Mouse (Mus musculus): ENCODE results near the gene Ndufb10. TPM values are rescaled to one million over a fixed set of nuclear protein-coding genes. Genes with fewer than 3 reads are reported as not detected.

Ndufb10 gene
- polyA plus RNA-seq, 1 experiment from 2014 or later, result 217 TPM

DNA sequence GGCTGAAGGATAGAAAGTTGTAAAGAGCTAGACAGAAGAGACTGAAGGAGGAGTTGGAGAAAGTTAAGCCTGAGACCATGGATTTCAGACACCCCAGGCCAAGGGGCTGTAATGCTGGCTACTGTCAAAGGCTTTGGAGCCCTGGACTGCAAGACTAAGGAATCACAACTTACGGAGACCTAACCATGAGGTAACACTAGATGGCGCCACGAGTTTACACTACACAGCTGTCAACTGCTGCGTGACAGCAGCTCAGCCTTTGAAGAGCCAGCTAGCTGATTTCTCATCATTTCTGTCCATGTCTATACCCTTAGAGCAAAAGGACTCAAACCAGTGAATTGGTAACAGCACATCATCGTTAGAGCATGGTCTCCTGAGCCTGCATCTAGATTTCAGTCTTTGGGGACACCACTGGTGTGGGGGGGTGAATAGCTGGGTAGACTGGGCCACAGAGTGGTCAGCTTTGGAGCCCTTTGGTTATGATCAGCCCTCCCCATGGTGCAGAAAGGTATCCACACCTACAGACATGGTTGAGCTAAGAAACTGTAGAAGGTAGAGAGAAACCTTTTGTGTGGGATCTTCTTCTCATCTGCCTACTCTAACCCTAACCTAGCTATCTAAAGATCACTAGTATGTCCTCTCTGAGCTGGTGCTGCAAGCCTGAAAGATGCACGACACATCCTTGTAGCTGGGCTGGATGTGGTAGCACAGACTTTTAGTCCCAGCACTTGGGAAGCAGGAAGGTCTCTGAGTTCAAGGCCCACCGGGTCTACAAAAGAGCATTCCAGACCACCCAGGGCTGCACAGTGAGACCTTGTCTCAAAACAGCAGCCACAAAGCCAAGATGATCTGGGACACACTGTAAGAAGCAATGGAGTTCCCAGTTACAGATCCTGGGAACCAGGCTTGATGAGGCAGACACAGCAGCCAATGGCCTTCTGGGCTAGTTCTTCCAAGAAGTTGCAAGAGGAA, 21.5 kb upstream of the Ndufb10 start:
- no peak overlapping the region for H3K27ac ChIP-seq
- H3K9me3 ChIP-seq, result no peaks in the 10 kb centered on the region
- 22% methylated on average over 7 of the region's 7 CpGs for WGBS

DNA sequence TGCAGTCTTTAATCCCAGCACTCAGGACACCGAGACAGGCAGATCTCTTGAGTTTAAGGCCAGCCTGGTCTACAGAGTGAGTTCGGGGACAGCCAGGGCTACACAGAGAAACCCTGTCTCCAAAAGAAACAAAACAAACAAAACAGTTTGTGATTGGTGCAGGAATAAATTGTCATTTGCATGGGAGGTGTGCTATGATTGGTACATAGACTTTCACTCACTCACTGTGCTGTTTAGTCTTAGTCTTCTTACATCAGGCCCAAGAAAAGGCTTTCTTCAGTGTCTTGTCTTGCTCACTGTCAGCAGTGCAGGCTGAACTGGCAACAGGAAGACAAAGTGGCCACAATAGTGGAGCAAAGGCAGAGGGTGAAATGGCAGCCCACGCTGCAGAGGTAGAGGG, 20.1 kb upstream of the Ndufb10 start:
- WGBS, result 72% methylated on average over 3 of the region's 3 CpGs

More for the DNA sequence above, 21.5 kb upstream of the Ndufb10 start:
- Histone ChIP-seq H3K4me1 (replicated peaks) (peaks cover 11% of the 10 kb centered on the region; the same call in 1 of the 2 replicates), H3K27me3 (peaks cover 16% of the 10 kb centered on the region), H3K36me3 (peaks cover 18% of the 10 kb centered on the region; the same call in 1 of the 2 replicates), H3K4me2 (no peak overlapping the region), H3K4me3 (replicated peaks) (no peak overlapping the region), H3K9ac (replicated peaks) (no peak overlapping the region)
- ATAC-seq (ENCODE audit: insufficient number of reproducible peaks, insufficient read depth, low FRiP score, low TSS enrichment, low read depth), result peak; percentile 69; the same call in 1 of the 2 replicates

DNA sequence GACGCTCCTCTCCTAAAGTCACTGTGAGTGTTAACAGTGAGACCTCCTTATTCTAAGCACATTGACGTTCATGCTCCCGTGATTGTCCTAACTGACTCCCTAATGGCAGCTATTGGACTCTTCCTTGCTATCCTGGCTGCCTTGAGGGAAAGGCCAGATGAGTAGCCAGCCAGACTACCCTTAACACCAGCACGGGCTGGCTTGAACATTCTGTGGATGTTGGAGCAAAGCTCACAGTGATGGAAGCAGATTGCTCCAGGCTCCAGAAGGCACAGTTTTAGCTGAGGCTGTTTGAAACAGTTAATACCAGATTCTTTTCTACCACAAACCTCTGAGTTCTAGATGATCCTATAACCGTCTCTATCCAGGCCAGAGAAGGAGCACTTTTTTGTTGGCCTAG, 19.6 kb upstream of the Ndufb10 start:
- ATAC-seq (ENCODE audit: insufficient number of reproducible peaks, insufficient read depth, low FRiP score, low TSS enrichment, low read depth), result no peak
- Histone ChIP-seq H3K9ac (replicated peaks) (no peak overlapping the region), H3K4me2 (no peak overlapping the region), H3K9me3 (no peaks in the 10 kb centered on the region), H3K27me3 (0 out of 2 replicates have a peak, but pooled peaks cover 4% of the 10 kb centered on the region), H3K4me1 (replicated peaks) (peaks cover 11% of the 10 kb centered on the region; the same call in 1 of the 2 replicates), H3K36me3 (peaks cover 29% of the 10 kb centered on the region; the same call in 1 of the 2 replicates), H3K4me3 (replicated peaks) (no peak overlapping the region), H3K27ac (no peak overlapping the region)
- 75% methylated on average over 5 of the region's 5 CpGs for WGBS

More for the DNA sequence above, 20.1 kb upstream of the Ndufb10 start:
- Histone ChIP-seq H3K27ac (no peak overlapping the region), H3K9ac (replicated peaks) (no peak overlapping the region), H3K4me3 (replicated peaks) (no peak overlapping the region), H3K36me3 (peaks cover 29% of the 10 kb centered on the region; the same call in 1 of the 2 replicates), H3K9me3 (no peaks in the 10 kb centered on the region), H3K4me2 (no peak overlapping the region), H3K27me3 (0 out of 2 replicates have a peak, but pooled peaks cover 4% of the 10 kb centered on the region), H3K4me1 (replicated peaks) (peaks cover 11% of the 10 kb centered on the region; the same call in 1 of the 2 replicates)
- no peak for ATAC-seq (ENCODE audit: insufficient number of reproducible peaks, insufficient read depth, low FRiP score, low TSS enrichment, low read depth)

DNA sequence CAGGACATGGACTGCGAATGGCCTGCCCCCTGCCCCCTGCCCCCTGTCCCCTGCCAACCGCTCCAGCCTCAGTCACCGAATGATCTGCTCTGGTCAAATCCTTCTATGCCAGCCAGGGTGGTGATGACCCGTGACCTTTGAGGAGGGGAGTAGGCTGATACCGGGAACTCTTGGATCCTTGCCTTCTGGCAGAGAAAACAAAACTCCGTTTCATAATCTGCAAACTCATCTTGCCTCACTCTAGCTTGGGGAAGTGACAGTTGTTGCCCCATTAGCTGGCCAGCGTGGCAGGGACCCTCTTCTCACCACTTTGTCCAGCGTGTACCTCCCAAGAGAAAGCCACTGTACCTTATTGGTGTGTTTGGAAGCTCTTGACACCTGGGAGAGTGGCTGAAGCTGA, 18.0 kb upstream of the Ndufb10 start:
- H3K27ac ChIP-seq, result no peak overlapping the region
- H3K27me3 ChIP-seq, result 0 out of 2 replicates have a peak, but pooled peaks cover 4% of the 10 kb centered on the region
- no peak overlapping the region for H3K4me2 ChIP-seq
- H3K4me1 ChIP-seq (replicated peaks), result peaks cover 12% of the 10 kb centered on the region
- peaks cover 29% of the 10 kb centered on the region; the same call in 1 of the 2 replicates for H3K36me3 ChIP-seq
- H3K4me3 ChIP-seq (replicated peaks), result no peak overlapping the region
- H3K9me3 ChIP-seq, result no peaks in the 10 kb centered on the region
- 90% methylated on average over 8 of the region's 8 CpGs for WGBS
- H3K9ac ChIP-seq (replicated peaks), result no peak overlapping the region
- no peak for ATAC-seq (ENCODE audit: insufficient number of reproducible peaks, insufficient read depth, low FRiP score, low TSS enrichment, low read depth)

DNA sequence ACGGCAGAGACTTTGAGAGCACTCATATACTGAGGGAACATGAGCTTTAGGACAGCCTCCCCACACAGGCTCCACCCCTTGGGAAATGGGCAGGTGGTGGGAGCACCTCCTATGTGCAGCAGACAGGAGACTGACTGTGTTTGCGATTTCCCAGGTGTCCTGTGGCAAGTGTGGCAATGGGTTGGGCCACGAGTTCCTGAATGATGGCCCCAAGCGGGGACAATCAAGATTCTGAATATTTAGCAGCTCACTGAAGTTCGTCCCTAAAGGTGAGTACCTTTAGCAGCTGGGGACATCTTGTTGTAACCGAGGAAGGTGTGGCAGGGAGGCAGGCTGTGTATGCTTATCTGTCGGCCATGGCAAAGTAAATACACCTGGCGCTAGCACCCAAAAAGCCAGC, 15.6 kb upstream of the Ndufb10 start:
- no peaks in the 10 kb centered on the region for H3K27me3 ChIP-seq
- no peak overlapping the region for H3K27ac ChIP-seq
- 86% methylated on average over 8 of the region's 8 CpGs for WGBS
- H3K9me3 ChIP-seq, result no peaks in the 10 kb centered on the region
- H3K4me3 ChIP-seq (replicated peaks), result no peak overlapping the region
- H3K4me2 ChIP-seq, result no peak overlapping the region
- no peak for ATAC-seq (ENCODE audit: insufficient number of reproducible peaks, insufficient read depth, low FRiP score, low TSS enrichment, low read depth)
- peaks cover 10% of the 10 kb centered on the region for H3K4me1 ChIP-seq (replicated peaks)
- H3K36me3 ChIP-seq, result peaks cover 29% of the 10 kb centered on the region; the same call in 1 of the 2 replicates
- H3K9ac ChIP-seq (replicated peaks), result no peak overlapping the region

DNA sequence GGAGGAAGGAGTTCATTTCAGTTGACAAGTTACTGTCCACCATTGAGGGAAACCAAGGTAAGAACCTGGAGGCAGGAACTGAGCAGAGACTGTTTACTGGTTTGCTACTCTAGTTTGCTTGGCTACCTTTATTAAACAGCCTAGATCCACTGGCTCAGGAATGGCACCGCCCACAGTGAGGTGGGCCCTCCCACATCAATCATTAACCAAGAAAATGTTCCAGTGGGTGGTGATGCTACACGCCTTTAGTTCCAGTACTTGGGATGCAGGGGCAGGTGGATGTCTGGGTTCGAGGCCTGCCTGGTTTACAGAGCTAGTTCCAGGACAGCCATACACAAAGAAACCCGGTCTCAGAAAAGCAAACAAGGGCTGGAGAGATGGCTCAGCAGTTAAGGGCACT, 14.0 kb upstream of the Ndufb10 start:
- Histone ChIP-seq H3K4me3 (replicated peaks) (no peak overlapping the region), H3K36me3 (peaks cover 29% of the 10 kb centered on the region; the same call in 1 of the 2 replicates), H3K9ac (replicated peaks) (no peak overlapping the region), H3K27me3 (no peaks in the 10 kb centered on the region), H3K4me2 (no peak overlapping the region), H3K9me3 (no peaks in the 10 kb centered on the region), H3K27ac (no peak overlapping the region), H3K4me1 (replicated peaks) (peaks cover 10% of the 10 kb centered on the region)
- 87% methylated on average over 4 of the region's 4 CpGs for WGBS
- ATAC-seq (ENCODE audit: insufficient number of reproducible peaks, insufficient read depth, low FRiP score, low TSS enrichment, low read depth), result no peak

DNA sequence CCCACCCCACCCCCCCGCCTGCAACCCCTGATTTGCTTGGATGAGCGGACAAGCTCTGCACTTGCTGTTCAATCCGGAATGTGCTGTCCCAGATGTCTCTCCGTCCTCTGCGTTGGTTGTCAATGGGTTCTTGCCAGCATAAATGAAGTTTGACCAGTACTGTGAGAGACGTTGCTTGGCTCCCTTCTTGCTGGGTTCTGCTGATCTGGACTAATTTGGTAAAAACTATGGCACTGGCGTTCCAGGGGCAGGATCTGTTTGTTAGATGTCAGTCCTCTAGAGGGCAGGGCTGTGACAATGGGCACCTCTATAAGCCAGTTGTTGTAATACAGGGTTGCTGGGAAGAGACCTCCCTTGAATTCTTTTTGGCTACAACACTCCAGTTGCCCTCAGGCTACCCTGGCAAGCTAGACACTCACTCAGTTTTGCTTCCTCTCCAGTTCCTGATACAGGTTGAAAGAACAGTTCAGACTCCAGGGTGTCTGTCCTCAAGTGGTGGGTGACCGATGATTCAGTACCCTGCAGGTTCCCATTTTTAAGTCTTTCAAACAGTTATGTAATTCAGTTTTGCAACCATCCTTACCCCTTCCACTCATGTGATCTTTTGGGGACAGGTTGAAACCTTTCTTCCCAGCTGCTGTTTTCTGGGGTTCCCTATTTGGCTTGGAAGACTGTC, 13.0 kb upstream of the Ndufb10 start:
- Histone ChIP-seq H3K9ac (replicated peaks) (peak overlapping the region; percentile 73; the same call in 1 of the 2 replicates), H3K27ac (no peak overlapping the region), H3K36me3 (peaks cover 23% of the 10 kb centered on the region; the same call in 1 of the 2 replicates), H3K27me3 (0 out of 2 replicates have a peak, but pooled peaks cover 3% of the 10 kb centered on the region), H3K4me3 (replicated peaks) (peak overlapping the region; percentile 64), H3K4me1 (replicated peaks) (peaks cover 10% of the 10 kb centered on the region), H3K9me3 (no peaks in the 10 kb centered on the region), H3K4me2 (peak overlapping the region; percentile 91)
- ATAC-seq (ENCODE audit: insufficient number of reproducible peaks, insufficient read depth, low FRiP score, low TSS enrichment, low read depth), result no peak
- WGBS, result 26% methylated on average over 8 of the region's 8 CpGs

DNA sequence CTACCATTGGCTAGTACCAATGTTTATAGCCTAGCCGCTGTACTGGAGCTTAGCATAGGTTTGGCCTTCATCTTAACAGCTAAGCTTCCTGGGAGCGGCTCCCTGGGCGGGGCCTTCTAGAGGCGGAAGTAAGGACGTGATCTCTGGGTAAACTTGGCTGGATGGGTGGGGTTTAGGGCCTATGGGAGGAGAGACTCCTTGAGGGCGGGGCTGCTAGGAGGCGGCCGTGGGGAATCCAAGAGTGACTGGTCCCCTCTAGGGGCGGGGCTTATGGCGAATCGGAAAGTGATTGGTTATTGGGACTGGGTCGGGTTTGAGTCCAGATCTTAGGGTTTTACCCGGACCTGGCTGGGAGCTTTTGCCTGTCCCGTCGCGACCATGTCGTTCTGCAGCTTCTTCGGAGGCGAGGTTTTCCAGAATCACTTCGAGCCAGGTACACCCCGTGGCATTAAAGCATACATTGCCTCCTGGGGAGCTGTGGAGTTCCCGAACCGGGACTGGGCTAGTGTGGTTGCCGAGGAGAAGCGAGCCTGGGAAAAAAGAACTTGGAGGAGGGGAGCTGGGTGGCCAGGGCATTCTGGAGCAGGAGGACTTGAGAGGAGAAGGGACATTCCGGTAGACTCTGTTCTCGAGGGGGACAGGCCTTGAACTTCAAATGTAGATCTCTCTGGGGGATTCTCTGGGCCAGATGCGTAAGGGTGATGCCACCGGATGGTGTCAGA, 12.2 kb upstream of the Ndufb10 start, which contains the start of gene Msrb1:
Msrb1 (plus strand) TSS at position 313 of the 722 bp plus-strand sequence.
- Histone ChIP-seq H3K9me3 (no peaks in the 10 kb centered on the region), H3K4me1 (replicated peaks) (peaks cover 10% of the 10 kb centered on the region), H3K36me3 (peaks cover 16% of the 10 kb centered on the region; the same call in 1 of the 2 replicates), H3K27ac (peak within 1 kb of the TSS; percentile 62; the same call in 1 of the 2 replicates), H3K4me3 (replicated peaks) (peak within 1 kb of the TSS; percentile 64), H3K4me2 (peak within 1 kb of the TSS; percentile 91), H3K27me3 (0 out of 2 replicates have a peak, but pooled peaks cover 11% of the 10 kb centered on the region), H3K9ac (replicated peaks) (peak within 1 kb of the TSS; percentile 73)
- 2% methylated on average over 29 of the region's 29 CpGs for WGBS
- peak; percentile 94 for ATAC-seq (ENCODE audit: insufficient number of reproducible peaks, insufficient read depth, low FRiP score, low TSS enrichment, low read depth)

DNA sequence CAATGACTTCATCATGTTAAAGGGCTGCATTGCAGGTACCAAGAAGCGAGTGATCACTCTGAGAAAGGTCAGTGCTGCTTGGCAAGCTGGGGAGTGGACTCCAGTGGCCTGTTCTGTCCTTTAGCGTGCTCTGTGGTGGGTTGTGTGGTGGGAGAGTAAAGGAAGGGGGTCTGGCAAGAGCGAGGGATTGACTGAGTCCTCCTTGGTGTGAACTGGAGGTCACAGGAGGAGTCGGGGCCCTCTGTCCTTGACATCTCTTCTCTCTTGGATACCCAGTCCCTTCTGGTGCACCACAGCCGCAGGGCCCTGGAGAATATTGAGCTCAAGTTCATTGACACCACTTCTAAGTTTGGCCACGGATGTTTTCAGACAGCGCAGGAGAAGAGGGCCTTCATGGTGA, 11.2 kb upstream of the Ndufb10 start:
- no peak overlapping the region for H3K4me2 ChIP-seq
- no peak overlapping the region for H3K9ac ChIP-seq (replicated peaks)
- peaks cover 10% of the 10 kb centered on the region; the same call in 1 of the 2 replicates for H3K36me3 ChIP-seq
- ATAC-seq (ENCODE audit: insufficient number of reproducible peaks, insufficient read depth, low FRiP score, low TSS enrichment, low read depth), result no peak
- WGBS, result 90% methylated on average over 7 of the region's 7 CpGs
- peaks cover 10% of the 10 kb centered on the region for H3K4me1 ChIP-seq (replicated peaks)
- H3K4me3 ChIP-seq (replicated peaks), result no peak overlapping the region
- 0 out of 2 replicates have a peak, but pooled peaks cover 11% of the 10 kb centered on the region for H3K27me3 ChIP-seq
- no peaks in the 10 kb centered on the region for H3K9me3 ChIP-seq
- no peak overlapping the region for H3K27ac ChIP-seq

DNA sequence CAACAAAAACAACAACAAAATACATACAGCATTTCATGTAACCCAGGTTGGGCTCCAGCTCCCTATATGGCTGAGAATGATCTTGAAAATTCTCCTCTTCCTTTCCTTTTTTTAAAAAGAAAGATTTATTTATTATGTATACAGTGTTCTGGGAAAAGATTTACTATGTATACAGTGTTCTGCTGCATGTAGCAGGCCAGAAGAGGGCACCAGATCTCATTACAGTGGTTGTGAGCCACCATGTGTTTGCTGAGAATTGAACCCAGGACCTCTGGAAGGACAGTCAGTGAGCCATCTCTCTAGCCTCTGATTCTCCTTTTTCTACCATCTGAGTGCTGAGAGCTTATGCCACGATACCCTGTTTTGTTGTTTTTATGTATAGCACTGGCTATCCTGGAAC, 10.2 kb upstream of the Ndufb10 start:
- ATAC-seq (ENCODE audit: insufficient number of reproducible peaks, insufficient read depth, low FRiP score, low TSS enrichment, low read depth), result no peak
- no peak overlapping the region for H3K4me3 ChIP-seq (replicated peaks)
- 76% methylated on average over 1 of the region's 1 CpGs for WGBS

More for the DNA sequence above, 10.2 kb upstream of the Ndufb10 start:
- Histone ChIP-seq H3K4me1 (replicated peaks) (peaks cover 10% of the 10 kb centered on the region), H3K9ac (replicated peaks) (no peak overlapping the region), H3K4me2 (no peak overlapping the region), H3K36me3 (0 out of 2 replicates have a peak, but pooled peaks cover 1% of the 10 kb centered on the region), H3K27ac (no peak overlapping the region), H3K9me3 (no peaks in the 10 kb centered on the region), H3K27me3 (0 out of 2 replicates have a peak, but pooled peaks cover 11% of the 10 kb centered on the region)
